Mouse (Mus musculus) hindbrain, postnatal 0 days (tissue): ENCODE results near the gene Ppp2r5a. TPM values are rescaled to one million over a fixed set of nuclear protein-coding genes. Genes with fewer than 3 reads are reported as not detected.

Source experiments
- ATAC-seq: fragments of 200-750 bp; cut with Nextera tagmentation; 2 replicates; pipeline ENCODE4 v1.8.0; 2017; ENCODE audit warnings: mild to moderate bottlenecking, moderate TSS enrichment, moderate library complexity
- DNase-seq: peaks from one replicate; pipeline ENCODE4 v3.0.0-alpha.2; 2015; ENCODE audit warnings: low spot score
- H3K27ac ChIP-seq: fragments of 300-500 bp; sonication (generic); 2 replicates; pipeline ENCODE4 v1.5.1; 2014; ENCODE audit warnings: mild to moderate bottlenecking
- H3K27me3 ChIP-seq: fragments of 300-500 bp; sonication (generic); 2 replicates; pipeline ENCODE4 v1.6.1; 2014; ENCODE audit warnings: low read length, mixed read lengths; ENCODE audit not compliant: insufficient read depth
- H3K36me3 ChIP-seq: fragments of 300-500 bp; sonication (generic); 2 replicates; pipeline ENCODE4 v1.6.1; 2014; ENCODE audit warnings: low read length, mixed read lengths; ENCODE audit not compliant: insufficient read depth
- H3K4me1 ChIP-seq: fragments of 300-500 bp; sonication (generic); 2 replicates; pipeline ENCODE4 v1.6.1; 2014; ENCODE audit warnings: antibody characterized with exemption, low read length, mixed read lengths; ENCODE audit not compliant: insufficient read depth
- H3K4me2 ChIP-seq: fragments of 300-500 bp; sonication (generic); 2 replicates; pipeline ENCODE4 v1.6.1; 2014; ENCODE audit warnings: low read depth, mild to moderate bottlenecking, low read length, moderate library complexity, mixed read lengths
- H3K4me3 ChIP-seq: fragments of 300-500 bp; sonication (generic); 2 replicates; pipeline ENCODE4 v1.5.1; 2014; ENCODE audit warnings: low read length
- H3K9ac ChIP-seq: fragments of 300-500 bp; sonication (generic); replicated peaks from 2 replicates; pipeline ENCODE4 v1.6.1; 2014; ENCODE audit warnings: mild to moderate bottlenecking, low read length, moderate library complexity, mixed read lengths
- H3K9me3 ChIP-seq: fragments of 300-500 bp; sonication (generic); 2 replicates; pipeline ENCODE4 v1.6.1; 2016; ENCODE audit warnings: low read length, mixed read lengths
- CTCF ChIP-seq: IDR thresholded peaks from 2 replicates; pipeline ENCODE4 v1.5.1; 2016; ENCODE audit warnings: antibody characterized with exemption, control low read depth, low read depth
- WGBS: fragments of 180-500 bp; shearing (Covaris S2); extraction: QIAGEN DNeasy Blood & Tissue Kit; methylation state at CpG from one replicate; pipeline ENCODE4 v1.1.7; 2014; 5-methylcytosine and 5-hydroxymethylcytosine counted together
- polyA plus RNA-seq: library from polyadenylated mRNA; unstranded; fragments of >200 nt; fragmentation: Nextera tagmentation; extraction: Ambion mirVana; gene quantifications from 2 replicates; pipeline ENCODE4 v1.2.1, GENCODE M21; 2015
- total RNA-seq: library from RNA; depleted of rRNA; stranded (reverse); fragments of >200 nt; gene quantifications from 2 replicates; pipeline ENCODE4 v1.2.3, GENCODE M21; 2014; rRNA removed

Gene Ppp2r5a
- 54.0 and 65.6 TPM in 2 replicates for total RNA-seq
- 12.8 and 13.2 TPM in 2 replicates for polyA plus RNA-seq

DNA sequence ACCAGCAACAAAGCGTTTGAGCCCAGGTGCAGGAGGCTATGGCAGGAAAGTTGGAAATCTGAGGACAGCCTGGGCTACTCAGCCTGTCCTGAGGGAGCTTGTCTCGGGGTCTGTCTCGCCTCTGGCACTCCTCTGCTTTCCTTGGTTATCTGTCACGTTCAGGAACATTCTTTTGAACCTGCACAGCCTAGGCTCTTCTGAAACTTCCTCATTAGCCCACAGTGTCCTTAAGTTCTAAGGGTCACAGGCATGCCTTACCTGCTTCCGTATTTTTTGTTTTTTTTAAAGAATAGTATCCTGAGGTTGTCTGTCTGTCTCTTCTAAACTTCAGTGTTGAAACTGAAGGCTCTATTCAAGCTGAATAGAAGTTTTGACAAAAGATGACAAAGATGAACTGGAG lies at the start of gene Ppp2r5a:
Gene Ppp2r5a, minus strand, starts transcription at position 199 of the 400 bp plus-strand sequence.
- DNase-seq = no peak
- H3K4me2 ChIP-seq = no peak within 1 kb of the TSS
- 71% methylated on average over 5 of the region's 5 CpGs for WGBS
- H3K4me1 ChIP-seq = no peaks in the 10 kb centered on the region
- H3K4me3 ChIP-seq = no peak within 1 kb of the TSS
- no peaks in the 10 kb centered on the region for H3K9me3 ChIP-seq
- no peak within 1 kb of the TSS for H3K9ac ChIP-seq
- H3K36me3 ChIP-seq = no peaks in the 10 kb centered on the region
- no peak for TF ChIP-seq CTCF
- H3K27ac ChIP-seq = no peak within 1 kb of the TSS
- H3K27me3 ChIP-seq = no peaks in the 10 kb centered on the region
- ATAC-seq = no peak

- Histone ChIP-seq H3K4me3 (no peak overlapping the region), H3K9me3 (no peaks in the 10 kb centered on the region), H3K27ac (no peak overlapping the region), H3K9ac (no peak overlapping the region), H3K27me3 (no peaks in the 10 kb centered on the region), H3K4me1 (no peaks in the 10 kb centered on the region; the same call in 1 of the 2 replicates), H3K4me2 (no peak overlapping the region), H3K36me3 (no peaks in the 10 kb centered on the region)
- no peak for TF ChIP-seq CTCF
- WGBS = 77% methylated on average over 5 of the region's 5 CpGs
- ATAC-seq = no peak
- no peak for DNase-seq
Observed at GRCm38 (mm10) chr1:191450614-191451013, 47.5 kb upstream of the Ppp2r5a start.

DNA sequence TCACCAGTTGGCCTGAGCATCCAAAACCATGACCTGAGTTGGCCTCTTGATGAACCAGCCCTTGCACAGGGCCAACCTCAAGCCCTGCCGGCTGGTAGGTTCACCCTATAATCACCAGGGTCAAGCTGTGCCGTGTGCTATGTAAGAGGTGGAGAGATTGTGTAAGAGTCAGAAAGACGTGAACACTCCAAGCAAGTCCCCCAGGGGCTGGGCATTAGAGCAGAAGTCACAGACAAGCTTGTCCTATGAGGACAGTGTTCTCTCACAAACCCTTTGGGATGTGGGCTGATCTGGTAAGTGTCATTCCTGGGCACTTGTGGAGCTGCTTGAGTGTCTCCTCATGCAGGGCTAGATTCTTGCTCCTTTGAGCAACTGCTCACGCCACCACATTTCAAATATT lies 46.5 kb upstream of the Ppp2r5a start:
- Histone ChIP-seq H3K9me3 (no peaks in the 10 kb centered on the region), H3K9ac (no peak overlapping the region), H3K36me3 (no peaks in the 10 kb centered on the region), H3K4me3 (no peak overlapping the region), H3K27me3 (no peaks in the 10 kb centered on the region), H3K27ac (no peak overlapping the region), H3K4me2 (no peak overlapping the region), H3K4me1 (no peaks in the 10 kb centered on the region; the same call in 1 of the 2 replicates)
- ATAC-seq (no peak), DNase-seq (no peak)
- WGBS = 87% methylated on average over 4 of the region's 4 CpGs
- no peak for TF ChIP-seq CTCF

DNA sequence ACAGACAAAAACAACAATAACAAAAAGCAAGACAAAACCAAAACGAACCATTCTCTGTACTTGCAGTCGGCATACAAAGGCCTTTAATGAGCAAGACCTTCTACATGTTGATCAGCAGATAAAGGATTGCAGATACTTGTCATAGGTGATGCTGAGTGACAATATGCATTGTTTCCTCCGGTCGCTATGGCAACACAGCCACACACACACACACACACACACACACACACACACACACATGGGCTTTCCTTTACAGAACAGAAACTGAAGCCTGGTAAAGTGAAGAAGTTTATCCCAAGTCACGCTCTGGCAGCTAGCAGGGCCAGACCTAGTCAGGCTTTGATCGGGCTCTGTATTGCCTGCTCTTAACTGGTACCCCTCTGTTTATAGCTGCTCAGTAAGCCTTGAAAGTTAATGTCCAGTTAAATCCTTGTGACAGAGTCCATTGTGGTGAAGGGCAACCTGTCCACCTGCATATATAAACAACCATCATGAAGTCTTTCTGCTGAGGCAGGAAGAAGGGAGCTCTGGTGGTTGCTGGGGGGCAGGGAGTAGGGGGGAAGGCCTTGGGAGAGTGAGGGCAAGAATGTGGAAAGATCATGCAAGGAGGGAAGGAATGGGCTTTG lies 44.4 kb upstream of the Ppp2r5a start:
- DNase-seq (no peak), ATAC-seq (no peak)
- no peaks in the 10 kb centered on the region for H3K27me3 ChIP-seq
- no peak for TF ChIP-seq CTCF
- 68% methylated on average over 6 of the region's 6 CpGs for WGBS
- H3K4me3 ChIP-seq = no peak overlapping the region
- H3K4me1 ChIP-seq = no peaks in the 10 kb centered on the region
- H3K36me3 ChIP-seq = no peaks in the 10 kb centered on the region
- no peak overlapping the region for H3K9ac ChIP-seq
- no peaks in the 10 kb centered on the region for H3K9me3 ChIP-seq
- no peak overlapping the region for H3K27ac ChIP-seq
- no peak overlapping the region for H3K4me2 ChIP-seq

DNA sequence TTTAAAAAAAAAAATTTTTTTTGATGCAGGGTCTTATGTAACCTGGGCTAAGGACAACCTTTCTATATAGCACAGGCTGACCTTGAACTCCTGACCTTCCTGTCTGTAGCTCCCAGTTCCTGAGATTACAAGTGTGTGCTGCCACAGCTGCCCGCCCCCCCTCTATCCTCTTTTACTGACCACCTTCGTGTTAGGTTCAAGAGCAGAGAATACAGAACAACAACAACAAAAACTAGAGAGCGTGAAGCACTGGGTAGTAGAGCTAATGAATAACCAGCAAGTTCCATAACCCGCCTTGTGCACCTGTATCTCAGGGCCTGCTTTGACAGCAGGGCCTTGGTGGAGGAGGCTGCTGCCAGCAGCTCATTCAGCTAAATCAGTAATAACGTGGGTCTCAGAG lies 43.2 kb upstream of the Ppp2r5a start:
- no peak overlapping the region for H3K4me3 ChIP-seq
- no peaks in the 10 kb centered on the region for H3K27me3 ChIP-seq
- no peaks in the 10 kb centered on the region for H3K4me1 ChIP-seq
- WGBS = 71% methylated on average over 5 of the region's 5 CpGs
- H3K36me3 ChIP-seq = no peaks in the 10 kb centered on the region
- no peak overlapping the region for H3K9ac ChIP-seq
- no peak for ATAC-seq
- no peak overlapping the region for H3K27ac ChIP-seq
- H3K4me2 ChIP-seq = no peak overlapping the region
- H3K9me3 ChIP-seq = no peaks in the 10 kb centered on the region
- no peak for TF ChIP-seq CTCF
- no peak for DNase-seq

GRCm38 (mm10) chr1:191445831-191446258 lies 42.8 kb upstream of the Ppp2r5a start:
- no peak for TF ChIP-seq CTCF
- 74% methylated on average over 9 of the region's 9 CpGs for WGBS
- H3K36me3 ChIP-seq = no peaks in the 10 kb centered on the region
- no peaks in the 10 kb centered on the region for H3K9me3 ChIP-seq
- no peak overlapping the region for H3K9ac ChIP-seq
- no peaks in the 10 kb centered on the region for H3K4me1 ChIP-seq
- H3K4me2 ChIP-seq = no peak overlapping the region
- no peak overlapping the region for H3K4me3 ChIP-seq
- no peak overlapping the region for H3K27ac ChIP-seq
- no peaks in the 10 kb centered on the region for H3K27me3 ChIP-seq
- DNase-seq = no peak
- no peak for ATAC-seq

- Histone ChIP-seq H3K9ac (no peak overlapping the region), H3K27ac (no peak overlapping the region), H3K4me3 (no peak overlapping the region), H3K36me3 (no peaks in the 10 kb centered on the region), H3K4me1 (no peaks in the 10 kb centered on the region), H3K9me3 (no peaks in the 10 kb centered on the region), H3K4me2 (no peak overlapping the region), H3K27me3 (no peaks in the 10 kb centered on the region)
- TF ChIP-seq CTCF = no peak
- 89% methylated on average over 12 of the region's 12 CpGs for WGBS
- DNase-seq (no peak), ATAC-seq (no peak)
Observed at GRCm38 (mm10) chr1:191445401-191445800, 42.3 kb upstream of the Ppp2r5a start.
